Mouse (Mus musculus) embryonic facial prominence, embryonic 11.5 days (tissue): Measurements from ENCODE around the gene Kalrn. TPM values are rescaled to one million over a fixed set of nuclear protein-coding genes. Genes with fewer than 3 reads are reported as not detected.

Experiments
- ATAC-seq: fragments of 200-750 bp; cut with Nextera tagmentation; replicated peaks from 2 replicates; pipeline ENCODE4 v1.8.0; 2017; ENCODE audit warnings: low read depth; ENCODE audit not compliant: insufficient number of reproducible peaks, low FRiP score, low TSS enrichment
- DNase-seq: peaks from one replicate; pipeline ENCODE4 v3.0.0-alpha.2; 2015; ENCODE audit warnings: low spot score
- H3K27ac ChIP-seq: fragments of 300-500 bp; sonication (generic); replicated peaks from 2 replicates; pipeline ENCODE4 v1.5.1; 2014; ENCODE audit warnings: mild to moderate bottlenecking, low read depth, low read length, control low read depth
- H3K27me3 ChIP-seq: fragments of 300-500 bp; sonication (generic); 2 replicates; pipeline ENCODE4 v1.6.1; 2014; ENCODE audit warnings: mild to moderate bottlenecking, low read length, moderate library complexity, mixed read lengths; ENCODE audit not compliant: control insufficient read depth, insufficient read depth
- H3K36me3 ChIP-seq: fragments of 300-500 bp; sonication (generic); replicated peaks from 2 replicates; pipeline ENCODE4 v1.6.1; 2014; ENCODE audit warnings: low read depth, mild to moderate bottlenecking, low read length, moderate library complexity, mixed read lengths; ENCODE audit not compliant: control insufficient read depth, insufficient read depth
- H3K4me1 ChIP-seq: fragments of 300-500 bp; sonication (generic); 2 replicates; pipeline ENCODE4 v1.6.1; 2014; ENCODE audit warnings: low read length, mixed read lengths; ENCODE audit not compliant: control insufficient read depth, insufficient read depth
- H3K4me2 ChIP-seq: fragments of 300-500 bp; sonication (generic); 2 replicates; pipeline ENCODE4 v1.6.1; 2014; ENCODE audit warnings: low read depth, mild to moderate bottlenecking, control low read depth, low read length, moderate library complexity
- H3K4me3 ChIP-seq: fragments of 300-500 bp; sonication (generic); 2 replicates; pipeline ENCODE4 v1.5.1; 2014; ENCODE audit warnings: low read depth, low read length, control low read depth
- H3K9ac ChIP-seq: fragments of 300-500 bp; sonication (generic); replicated peaks from 2 replicates; pipeline ENCODE4 v1.6.1; 2014; ENCODE audit warnings: mild to moderate bottlenecking, control low read depth, low read length
- H3K9me3 ChIP-seq: fragments of 300-500 bp; sonication (generic); replicated peaks from 2 replicates; pipeline ENCODE4 v1.6.1; 2016; ENCODE audit warnings: mild to moderate bottlenecking, low read length, inconsistent platforms, mixed read lengths; ENCODE audit not compliant: control insufficient read depth
- WGBS: fragments of 180-500 bp; shearing (Covaris S2); extraction: QIAGEN DNeasy Blood & Tissue Kit; methylation state at CpG from one replicate; pipeline ENCODE4 v1.1.7; 2014; 5-methylcytosine and 5-hydroxymethylcytosine counted together
- polyA plus RNA-seq: library from polyadenylated mRNA; unstranded; fragments of >200 nt; fragmentation: Nextera tagmentation; extraction: Ambion mirVana; gene quantifications from 2 replicates; pipeline ENCODE4 v1.2.1, GENCODE M21; 2014

Kalrn gene
- polyA plus RNA-seq, 1 experiment from 2014 or later: 12.0 TPM

DNA sequence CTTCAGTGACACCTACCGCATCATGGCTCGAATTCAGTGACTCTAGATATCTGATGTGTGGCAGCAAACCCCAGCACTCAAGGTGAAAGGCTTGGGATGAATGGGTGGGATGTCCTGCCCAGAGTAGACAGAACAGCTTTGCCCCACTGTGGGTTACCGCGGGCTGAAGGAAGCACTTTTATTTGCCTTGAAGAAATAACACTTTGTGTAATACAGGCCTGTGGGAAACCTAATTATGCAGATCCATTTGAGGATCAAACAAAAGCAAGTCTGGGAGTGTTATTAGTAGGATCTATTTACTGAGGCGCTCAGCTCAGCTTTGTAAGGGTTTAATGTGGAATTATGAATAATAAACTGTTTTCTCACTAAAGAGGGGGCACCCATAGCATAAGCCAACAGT lies 406.3 kb downstream of the Kalrn start:
- H3K4me1 ChIP-seq: no peaks in the 10 kb centered on the region
- ATAC-seq: no peak

DNA sequence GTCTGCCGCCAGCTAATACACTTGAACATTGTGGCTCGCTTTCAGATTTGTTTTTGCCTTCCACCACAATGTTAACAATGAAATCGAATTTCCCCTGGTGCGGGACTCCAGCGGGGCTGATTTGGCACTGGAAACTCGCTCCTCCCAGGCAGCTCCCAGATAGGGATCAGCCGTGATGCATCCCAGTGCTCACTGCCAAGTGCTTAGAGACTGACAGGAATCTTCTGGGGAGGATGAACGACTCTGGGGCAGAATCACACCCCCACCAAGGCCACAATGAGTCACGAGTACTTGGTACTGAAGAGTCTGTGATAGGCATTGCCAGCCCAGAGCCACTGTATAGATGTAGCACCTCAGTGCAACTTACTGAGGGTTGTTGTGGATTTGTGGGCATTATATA lies 410.2 kb downstream of the Kalrn start:
- no peak for DNase-seq
- Histone ChIP-seq H3K36me3 (no peaks in the 10 kb centered on the region), H3K27me3 (no peaks in the 10 kb centered on the region), H3K4me1 (no peaks in the 10 kb centered on the region), H3K4me3 (no peak overlapping the region), H3K27ac (no peak overlapping the region), H3K9ac (no peak overlapping the region), H3K4me2 (no peak overlapping the region), H3K9me3 (no peaks in the 10 kb centered on the region)
- ATAC-seq: no peak
- WGBS: 78% methylated on average over 9 of the region's 9 CpGs

More for the DNA sequence above, 406.3 kb downstream of the Kalrn start:
- Histone ChIP-seq H3K27me3 (no peaks in the 10 kb centered on the region), H3K4me2 (no peak overlapping the region), H3K36me3 (no peaks in the 10 kb centered on the region; the same call in 1 of the 2 replicates), H3K27ac (no peak overlapping the region), H3K9ac (no peak overlapping the region), H3K4me3 (no peak overlapping the region), H3K9me3 (no peaks in the 10 kb centered on the region)
- no peak for DNase-seq
- 88% methylated on average over 5 of the region's 5 CpGs for WGBS

- ATAC-seq: no peak
Observed at GRCm38 (mm10) chr16:34159576-34159975, 413.8 kb downstream of the Kalrn start.

GRCm38 (mm10) chr16:34157386-34158135 lies 415.8 kb downstream of the Kalrn start:
- WGBS: 66% methylated on average over 4 of the region's 4 CpGs
- Histone ChIP-seq H3K36me3 (no peaks in the 10 kb centered on the region), H3K27me3 (no peaks in the 10 kb centered on the region), H3K4me2 (no peak overlapping the region), H3K27ac (no peak overlapping the region), H3K4me3 (no peak overlapping the region), H3K9ac (no peak overlapping the region), H3K9me3 (no peaks in the 10 kb centered on the region), H3K4me1 (no peaks in the 10 kb centered on the region)
- DNase-seq: no peak
- no peak for ATAC-seq

More at GRCm38 (mm10) chr16:34159576-34159975, 413.8 kb downstream of the Kalrn start:
- H3K27ac ChIP-seq: no peak overlapping the region
- H3K27me3 ChIP-seq: no peaks in the 10 kb centered on the region
- DNase-seq: no peak
- H3K4me2 ChIP-seq: no peak overlapping the region
- no peaks in the 10 kb centered on the region for H3K36me3 ChIP-seq
- WGBS: 86% methylated on average over 3 of the region's 3 CpGs
- no peaks in the 10 kb centered on the region for H3K4me1 ChIP-seq
- H3K4me3 ChIP-seq: no peak overlapping the region
- no peak overlapping the region for H3K9ac ChIP-seq
- H3K9me3 ChIP-seq: no peaks in the 10 kb centered on the region

DNA sequence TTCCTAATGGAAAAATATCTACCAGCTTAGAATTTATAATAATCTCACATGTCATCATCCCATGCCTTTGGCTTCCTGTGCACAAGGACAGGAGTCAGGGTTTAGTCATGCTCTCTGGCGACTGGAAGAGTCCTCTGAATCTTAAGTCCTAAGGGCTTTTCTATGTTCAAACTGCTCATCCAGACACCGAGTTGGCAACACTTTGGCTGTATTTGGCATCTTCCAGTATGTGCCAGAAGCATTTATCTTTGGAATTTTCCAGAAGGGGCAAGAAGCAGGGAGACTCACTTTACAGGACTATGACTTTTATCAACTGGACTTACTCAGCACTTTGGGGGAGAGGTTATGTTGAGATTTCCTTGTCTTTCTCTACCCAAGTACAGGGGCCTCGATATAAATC lies 417.6 kb downstream of the Kalrn start:
- DNase-seq (no peak), ATAC-seq (no peak)
- H3K27ac ChIP-seq: no peak overlapping the region
- H3K4me3 ChIP-seq: no peak overlapping the region
- no peaks in the 10 kb centered on the region for H3K4me1 ChIP-seq
- H3K27me3 ChIP-seq: no peaks in the 10 kb centered on the region
- 80% methylated on average over 3 of the region's 3 CpGs for WGBS
- no peaks in the 10 kb centered on the region for H3K36me3 ChIP-seq
- no peak overlapping the region for H3K9ac ChIP-seq
- no peaks in the 10 kb centered on the region for H3K9me3 ChIP-seq
- H3K4me2 ChIP-seq: no peak overlapping the region

DNA sequence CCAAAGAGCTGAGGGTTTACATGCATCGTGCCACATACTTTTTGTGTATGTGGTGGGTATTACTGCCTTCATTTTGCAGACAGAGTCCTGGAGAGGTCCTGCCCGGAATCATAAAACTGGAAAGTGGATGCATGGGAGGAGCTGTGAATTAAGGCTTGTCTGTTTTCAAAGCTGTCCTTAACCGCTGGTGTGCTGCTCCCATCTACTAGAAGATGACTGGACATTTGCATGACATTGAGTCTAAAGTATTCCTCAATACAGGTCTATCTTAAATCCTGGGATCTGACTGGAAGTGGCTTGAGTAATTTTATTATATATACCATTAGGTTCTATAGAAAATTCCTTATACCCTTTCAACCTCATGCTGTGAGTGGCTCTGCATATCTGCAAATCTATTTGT lies 418.4 kb downstream of the Kalrn start:
- H3K4me2 ChIP-seq: no peak overlapping the region
- H3K27ac ChIP-seq: no peak overlapping the region
- no peaks in the 10 kb centered on the region for H3K4me1 ChIP-seq
- no peak for ATAC-seq
- H3K27me3 ChIP-seq: no peaks in the 10 kb centered on the region
- DNase-seq: no peak
- 90% methylated on average over 3 of the region's 3 CpGs for WGBS
- no peak overlapping the region for H3K4me3 ChIP-seq
- H3K9me3 ChIP-seq: no peaks in the 10 kb centered on the region
- H3K9ac ChIP-seq: no peak overlapping the region
- no peaks in the 10 kb centered on the region for H3K36me3 ChIP-seq

- Histone ChIP-seq H3K4me3 (no peak overlapping the region), H3K27me3 (no peaks in the 10 kb centered on the region), H3K4me2 (no peak overlapping the region), H3K9me3 (no peaks in the 10 kb centered on the region), H3K36me3 (no peaks in the 10 kb centered on the region), H3K27ac (no peak overlapping the region), H3K4me1 (no peaks in the 10 kb centered on the region), H3K9ac (no peak overlapping the region)
- ATAC-seq (no peak), DNase-seq (no peak)
- 85% methylated on average over 3 of the region's 3 CpGs for whole genome bisulfite sequencing
Observed at GRCm38 (mm10) chr16:34151528-34152071, 421.7 kb downstream of the Kalrn start.

GRCm38 (mm10) chr16:34141670-34142069 lies 431.7 kb downstream of the Kalrn start:
- 83% methylated on average over 8 of the region's 8 CpGs for WGBS
- Histone ChIP-seq H3K4me2 (no peak overlapping the region), H3K9me3 (no peaks in the 10 kb centered on the region), H3K4me3 (no peak overlapping the region), H3K9ac (no peak overlapping the region), H3K36me3 (no peaks in the 10 kb centered on the region), H3K4me1 (no peaks in the 10 kb centered on the region), H3K27ac (no peak overlapping the region), H3K27me3 (no peaks in the 10 kb centered on the region)
- no peak for DNase-seq
- no peak for ATAC-seq
